Mouse (Mus musculus): ENCODE measurements around the gene Tcn2.

- TF ChIP-seq CTCF (IDR thresholded peaks at IDR 0.05; ENCODE audit: insufficient read depth, low read depth, low read length) (no peak), POLR2A (IDR thresholded peaks at IDR 0.05; ENCODE audit: insufficient read depth, low read depth, low read length) (no peak)
These were observed 28.9 kb upstream of the Tcn2 start for GRCm38 (mm10) chr11:3960901-3961300.
